Mouse (Mus musculus) G1E (cell line): Measurements from ENCODE around the gene Hoxa5. TPM values are rescaled to one million over a fixed set of nuclear protein-coding genes. Genes with fewer than 3 reads are reported as not detected.

Source experiments
- ATAC-seq: 2 replicates; pipeline ENCODE4 v1.8.0; 2016; ENCODE audit warnings: mild to moderate bottlenecking; ENCODE audit not compliant: insufficient number of reproducible peaks, poor library complexity, low FRiP score, severe bottlenecking; ENCODE audit errors: extremely low read depth
- DNase-seq: peaks from one replicate; pipeline ENCODE4 v3.0.0; 2012; ENCODE audit warnings: low spot score
- H3K27me3 ChIP-seq: 2 replicates; pipeline ENCODE4 v1.6.1; 2012; ENCODE audit warnings: mild to moderate bottlenecking, low read length, inconsistent platforms; ENCODE audit not compliant: insufficient read depth
- H3K36me3 ChIP-seq: replicated peaks from 2 replicates; pipeline ENCODE3; 2012; ENCODE audit warnings: mild to moderate bottlenecking, inconsistent platforms
- H3K4me1 ChIP-seq: 2 replicates; pipeline ENCODE4 v1.6.1; 2012; ENCODE audit warnings: low read depth, low read length, inconsistent platforms, mixed read lengths; ENCODE audit not compliant: insufficient read depth
- H3K4me3 ChIP-seq: 2 replicates; pipeline ENCODE4 v1.5.1; 2012; ENCODE audit warnings: low read depth, mild to moderate bottlenecking, inconsistent platforms, low read length, moderate library complexity, mixed read lengths
- H3K9me3 ChIP-seq: replicated peaks from 2 replicates; pipeline ENCODE4 v1.6.1; 2012; ENCODE audit warnings: inconsistent platforms
- CTCF ChIP-seq: IDR thresholded peaks from 2 replicates; pipeline ENCODE4 v1.5.1; 2012; ENCODE audit warnings: low read depth, low read length, inconsistent platforms, mixed read lengths
- GATA1 ChIP-seq: IDR thresholded peaks from 2 replicates; pipeline ENCODE4 v1.6.1; 2012; ENCODE audit warnings: borderline replicate concordance, low read length, inconsistent platforms, mixed read lengths
- GATA2 ChIP-seq: IDR thresholded peaks from 2 replicates; pipeline ENCODE4 v1.6.1; 2012; ENCODE audit warnings: low read depth, low read length, inconsistent platforms, borderline replicate concordance
- POLR2AphosphoS5 ChIP-seq: IDR thresholded peaks from 2 replicates; pipeline ENCODE4 v1.6.1; 2012; ENCODE audit warnings: low read depth, low read length, inconsistent platforms; ENCODE audit not compliant: insufficient replicate concordance
- TAL1 ChIP-seq: conservative IDR thresholded peaks from 2 replicates; pipeline ENCODE4 v1.6.1; 2012; ENCODE audit warnings: low read depth, low read length, inconsistent platforms, mixed read lengths
- polyA plus RNA-seq: library from polyadenylated mRNA; stranded (reverse); fragments of >175 nt; gene quantifications from 2 replicates; pipeline ENCODE4 v1.2.3, GENCODE M21; 2012
- total RNA-seq, 2 experiments: library from RNA; stranded (forward) in 1 of 2; stranded (reverse) in 1 of 2; fragments of 200-1000 nt in 1 of 2; fragments of >200 nt in 1 of 2; fragmentation: Nextera tagmentation in 1 of 2; gene quantifications; 2 replicates each; pipeline ENCODE4 v1.2.3; 2014 to 2017

Gene Hoxa5
- total and polyA plus RNA-seq, 3 experiments, result 0.05 TPM; not detected in 2

DNA sequence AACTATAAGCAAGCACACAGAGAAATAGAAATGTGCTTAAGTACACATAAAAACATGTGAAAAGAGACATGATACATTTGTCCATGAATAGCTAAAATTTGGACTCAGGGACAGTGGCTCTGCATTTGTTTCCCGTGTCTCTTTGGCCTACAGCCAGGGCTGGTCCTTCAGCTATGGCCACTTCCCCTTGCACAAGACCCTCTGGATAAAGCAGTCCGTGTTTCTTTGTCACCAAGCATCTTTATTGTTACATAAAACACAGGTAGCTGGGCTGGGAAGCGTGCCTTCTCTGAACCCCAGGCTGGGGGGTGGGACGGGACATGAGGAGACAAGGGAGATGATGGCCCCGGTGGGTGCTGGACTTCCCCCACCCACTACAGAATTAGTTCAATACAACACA lies 9.9 kb upstream of the Hoxa5 start:
- H3K4me1 ChIP-seq, result no peaks in the 10 kb centered on the region
- peaks cover 9% of the 10 kb centered on the region for H3K9me3 ChIP-seq
- H3K4me3 ChIP-seq, result no peak overlapping the region
- TF ChIP-seq GATA2 (no peak), CTCF (no peak), TAL1 (no peak)
- no peaks in the 10 kb centered on the region for H3K36me3 ChIP-seq
- no peak for DNase-seq
- ATAC-seq, result no peak
- peaks cover 46% of the 10 kb centered on the region for H3K27me3 ChIP-seq

DNA sequence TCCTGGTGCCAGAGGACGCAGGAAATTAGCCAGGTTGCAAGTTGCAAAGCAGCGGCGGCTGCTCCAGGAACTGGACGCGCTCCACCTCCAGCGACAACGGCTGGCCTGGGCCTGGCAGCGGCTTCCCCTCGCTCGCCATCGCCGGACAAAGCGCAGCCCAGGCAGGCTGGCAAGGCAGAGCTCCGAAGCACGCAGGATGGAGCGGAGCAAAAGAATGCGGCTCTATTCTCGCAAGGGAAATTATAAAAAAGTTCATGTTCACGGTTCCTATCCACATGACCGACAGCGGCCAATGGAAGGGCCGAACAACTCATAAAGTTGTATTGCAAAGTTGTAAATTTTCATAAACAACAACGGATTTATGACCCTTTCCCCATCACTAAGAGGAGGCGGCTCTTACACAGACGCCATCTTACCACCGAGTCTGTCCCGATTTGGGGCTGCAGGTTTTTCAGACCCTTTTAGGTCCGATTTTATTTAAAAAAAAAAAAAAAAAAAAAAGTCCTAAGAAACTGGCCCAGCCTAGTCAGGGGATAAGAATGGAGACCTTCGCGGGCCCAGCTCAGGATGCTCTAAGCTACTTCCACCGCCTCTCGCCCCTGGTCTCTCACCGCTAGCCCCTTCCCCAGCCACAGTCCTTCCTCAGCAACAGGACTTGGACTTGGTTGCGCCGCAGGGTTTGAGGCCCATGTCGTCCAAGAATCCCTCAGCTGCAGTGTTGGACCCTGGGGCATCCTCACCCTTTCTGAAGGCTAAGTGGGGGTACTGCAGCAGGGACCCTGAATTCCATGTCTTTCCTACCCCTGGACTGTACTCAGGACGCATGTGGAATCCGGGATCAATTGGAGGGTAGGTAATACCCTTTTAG lies 9.0 kb upstream of the Hoxa5 start, which contains the start of the genes Hoxa3 and Gm28308:
Hoxa3 (minus strand) TSS at position 218 of the 868 bp plus-strand sequence.
Gm28308 (minus strand) TSS at position 221 of the 868 bp plus-strand sequence.
- Histone ChIP-seq H3K9me3 (peaks cover 9% of the 10 kb centered on the region), H3K4me1 (no peaks in the 10 kb centered on the region), H3K27me3 (peaks cover 48% of the 10 kb centered on the region), H3K4me3 (no peak within 1 kb of the TSS), H3K36me3 (no peaks in the 10 kb centered on the region)
- TF ChIP-seq TAL1 (no peak), CTCF (no peak), GATA1 (no peak), POLR2AphosphoS5 (no peak), GATA2 (no peak)
- no peak for ATAC-seq
- DNase-seq, result no peak

DNA sequence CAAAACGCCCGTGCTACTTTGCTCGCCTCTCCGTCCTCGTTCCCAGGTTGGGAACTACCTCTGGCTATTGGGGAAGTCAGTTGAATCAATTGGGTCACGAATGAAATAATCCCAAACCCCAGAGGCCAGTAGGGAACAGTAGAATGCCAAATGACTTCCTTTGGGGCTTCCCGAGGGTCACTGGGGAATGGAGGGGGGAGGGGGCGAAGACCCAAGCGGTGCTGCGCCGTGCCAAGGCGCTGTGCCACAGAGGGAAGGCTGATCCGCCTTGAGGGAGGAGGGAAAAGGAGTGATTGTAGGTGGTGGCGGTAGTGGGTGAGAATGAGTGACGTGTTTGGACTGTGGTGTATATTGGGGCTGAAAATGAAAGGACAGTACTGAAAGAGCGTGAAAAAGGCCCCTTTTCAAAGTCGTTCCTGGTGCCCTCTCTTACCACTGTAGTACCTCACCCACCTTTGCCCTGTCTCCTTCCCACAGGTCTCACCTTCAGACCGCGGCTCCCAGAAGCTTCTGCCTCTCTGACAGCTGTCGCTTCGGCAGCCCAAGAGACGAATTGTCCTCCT lies 8.2 kb upstream of the Hoxa5 start:
- Histone ChIP-seq H3K4me3 (no peak overlapping the region), H3K27me3 (peaks cover 48% of the 10 kb centered on the region), H3K9me3 (peaks cover 8% of the 10 kb centered on the region), H3K4me1 (no peaks in the 10 kb centered on the region), H3K36me3 (no peaks in the 10 kb centered on the region)
- ATAC-seq (no peak), DNase-seq (no peak)
- TF ChIP-seq CTCF (no peak), GATA1 (no peak), GATA2 (no peak), TAL1 (no peak), POLR2AphosphoS5 (no peak)

DNA sequence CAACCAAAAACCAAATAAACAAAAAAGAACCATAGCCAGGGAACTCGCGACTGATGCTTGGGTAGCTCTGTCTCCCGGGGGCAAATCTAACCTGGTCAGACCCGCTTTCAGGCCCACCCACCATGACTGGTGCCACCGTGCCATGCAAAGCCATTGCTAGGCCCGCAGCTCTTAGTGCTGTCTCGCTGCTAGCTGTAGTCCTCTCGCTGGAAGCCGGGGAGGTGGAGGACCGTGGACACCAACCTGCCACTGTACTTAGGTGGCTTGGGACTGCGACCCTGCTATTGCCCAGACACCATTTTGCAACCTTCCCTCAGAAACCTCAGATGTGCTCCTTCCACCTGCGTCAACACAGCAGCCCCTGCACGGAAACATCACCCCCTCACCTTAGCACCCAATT lies 7.6 kb upstream of the Hoxa5 start:
- no peak overlapping the region for H3K4me3 ChIP-seq
- H3K4me1 ChIP-seq, result no peaks in the 10 kb centered on the region
- DNase-seq (no peak), ATAC-seq (no peak)
- peaks cover 2% of the 10 kb centered on the region for H3K9me3 ChIP-seq
- H3K27me3 ChIP-seq, result peaks cover 46% of the 10 kb centered on the region
- TF ChIP-seq POLR2AphosphoS5, result no peak
- no peaks in the 10 kb centered on the region for H3K36me3 ChIP-seq

DNA sequence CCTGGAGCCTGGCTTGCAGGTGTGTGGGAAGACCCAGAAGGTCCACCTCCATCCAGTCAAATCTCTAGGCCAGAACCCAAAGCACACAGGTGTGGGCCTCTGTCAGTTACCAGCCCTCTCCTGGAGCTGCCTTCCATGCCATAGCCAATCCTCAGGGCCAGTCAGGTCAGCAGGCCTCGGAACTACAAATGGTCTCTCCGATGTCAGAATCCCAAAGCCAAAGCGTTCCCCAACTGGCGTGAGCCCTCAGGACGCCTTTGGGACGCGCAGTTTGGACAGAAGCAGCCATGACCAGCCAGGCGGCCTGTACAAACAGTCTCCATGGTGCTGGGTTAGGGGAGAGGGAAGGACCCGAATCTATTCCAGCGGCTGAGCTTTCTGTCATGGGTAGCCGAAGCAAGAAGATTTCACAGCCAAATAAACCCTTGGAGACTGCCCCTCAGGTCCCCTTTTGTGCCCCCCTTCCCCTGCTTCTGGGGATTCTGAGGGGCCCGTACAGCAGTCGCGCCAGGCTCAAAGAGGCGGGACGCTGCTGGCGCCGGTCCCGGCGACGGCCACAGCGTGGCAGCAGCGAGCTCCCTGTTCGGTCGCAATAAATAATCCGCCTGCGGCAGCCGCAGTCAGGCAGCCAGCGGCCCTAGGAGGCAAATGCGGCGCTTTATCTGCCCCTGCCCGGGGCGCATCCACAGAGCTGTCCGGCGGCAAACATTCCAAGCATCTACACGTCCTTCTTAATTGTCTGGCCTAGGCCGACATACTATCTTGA lies 7.0 kb upstream of the Hoxa5 start:
- Histone ChIP-seq H3K27me3 (peaks cover 44% of the 10 kb centered on the region), H3K4me3 (no peak overlapping the region), H3K4me1 (no peaks in the 10 kb centered on the region), H3K36me3 (no peaks in the 10 kb centered on the region), H3K9me3 (no peaks in the 10 kb centered on the region; the same call in 1 of the 2 replicates)
- ATAC-seq, result no peak
- TF ChIP-seq GATA1, result no peak
- no peak for TF ChIP-seq CTCF
- TF ChIP-seq GATA2, result no peak
- no peak for TF ChIP-seq TAL1
- no peak for TF ChIP-seq POLR2AphosphoS5
- DNase-seq, result no peak

DNA sequence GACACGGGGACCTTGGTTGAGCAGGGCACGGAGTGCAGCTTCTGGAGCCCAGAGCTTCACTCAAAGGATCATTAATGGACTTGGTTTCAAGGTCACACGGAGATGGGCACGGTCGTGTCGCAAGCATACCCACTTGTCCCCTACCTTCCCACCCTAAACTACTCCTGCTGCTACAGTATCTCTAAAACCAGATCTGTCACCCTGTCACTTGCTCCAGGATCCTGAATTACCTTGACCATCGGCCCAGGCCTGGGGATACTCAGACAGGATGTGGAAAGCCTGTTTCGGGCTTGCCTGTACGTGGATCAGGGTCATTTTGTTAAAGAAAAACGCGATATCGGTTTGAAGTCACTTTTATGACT lies 5.3 kb upstream of the Hoxa5 start:
- no peak overlapping the region for H3K4me3 ChIP-seq
- TF ChIP-seq GATA1 (no peak), GATA2 (no peak), POLR2AphosphoS5 (no peak), CTCF (no peak), TAL1 (no peak)
- no peak for ATAC-seq
- H3K9me3 ChIP-seq, result peaks cover 3% of the 10 kb centered on the region; the same call in 1 of the 2 replicates
- H3K27me3 ChIP-seq, result peaks cover 32% of the 10 kb centered on the region; the same call in 1 of the 2 replicates
- no peaks in the 10 kb centered on the region for H3K36me3 ChIP-seq
- no peaks in the 10 kb centered on the region for H3K4me1 ChIP-seq
- no peak for DNase-seq
